Mouse (Mus musculus) embryo, embryonic 10.5 days (tissue): Measurements from ENCODE around the gene Sox30.

Source experiments
- DNase-seq: peaks from one replicate; pipeline ENCODE4 v3.0.0-alpha.2; 2015; ENCODE audit warnings: low spot score

The Sox30 gene

DNA sequence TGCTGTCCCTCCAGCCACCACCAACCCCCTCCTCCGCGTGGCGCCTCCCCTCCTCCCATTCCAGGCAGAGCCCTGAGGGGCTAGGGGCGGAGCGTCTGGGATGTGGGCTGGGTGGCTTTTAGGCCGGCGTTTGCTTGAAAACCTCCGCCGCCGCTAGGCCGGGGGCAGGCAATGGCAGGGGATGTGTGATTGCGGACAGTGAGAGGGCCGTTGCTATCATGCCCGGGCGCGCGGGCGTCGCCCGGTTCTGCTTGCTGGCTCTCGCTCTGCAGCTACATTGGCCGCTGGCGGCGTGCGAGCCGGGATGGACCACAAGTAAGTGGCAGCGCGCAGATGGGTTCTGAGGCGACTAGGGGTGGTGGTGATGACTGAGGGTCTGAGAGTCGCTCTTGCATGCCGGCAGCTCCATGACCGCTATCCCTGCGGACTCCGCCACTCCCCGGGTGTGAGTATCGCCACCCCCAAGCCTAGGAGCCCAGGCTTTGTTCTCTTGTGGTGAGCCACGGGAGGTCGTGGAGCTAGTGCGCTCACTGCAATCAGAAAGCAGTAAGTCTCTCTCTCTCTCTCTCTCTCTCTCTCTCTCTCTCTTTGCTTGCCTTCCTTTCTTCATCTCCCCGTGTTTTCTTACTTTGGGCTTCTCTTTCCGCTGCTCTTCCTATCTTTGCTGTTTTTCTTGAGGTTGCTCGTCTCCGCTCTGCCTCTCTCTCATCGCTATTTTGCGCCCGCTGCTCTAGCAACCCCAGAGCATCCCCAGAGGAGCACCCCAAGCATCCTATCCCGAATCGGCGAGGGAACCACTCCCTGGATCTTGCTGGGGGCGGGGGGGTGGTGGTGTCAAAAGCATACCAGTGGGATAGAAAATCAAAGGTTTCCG lies 76.0 kb downstream of the Sox30 start, which contains the start of gene Adam19:
Gene Adam19, plus strand, starts transcription at position 97 of the 874 bp plus-strand sequence.
- peak; percentile 90 for DNase-seq

DNA sequence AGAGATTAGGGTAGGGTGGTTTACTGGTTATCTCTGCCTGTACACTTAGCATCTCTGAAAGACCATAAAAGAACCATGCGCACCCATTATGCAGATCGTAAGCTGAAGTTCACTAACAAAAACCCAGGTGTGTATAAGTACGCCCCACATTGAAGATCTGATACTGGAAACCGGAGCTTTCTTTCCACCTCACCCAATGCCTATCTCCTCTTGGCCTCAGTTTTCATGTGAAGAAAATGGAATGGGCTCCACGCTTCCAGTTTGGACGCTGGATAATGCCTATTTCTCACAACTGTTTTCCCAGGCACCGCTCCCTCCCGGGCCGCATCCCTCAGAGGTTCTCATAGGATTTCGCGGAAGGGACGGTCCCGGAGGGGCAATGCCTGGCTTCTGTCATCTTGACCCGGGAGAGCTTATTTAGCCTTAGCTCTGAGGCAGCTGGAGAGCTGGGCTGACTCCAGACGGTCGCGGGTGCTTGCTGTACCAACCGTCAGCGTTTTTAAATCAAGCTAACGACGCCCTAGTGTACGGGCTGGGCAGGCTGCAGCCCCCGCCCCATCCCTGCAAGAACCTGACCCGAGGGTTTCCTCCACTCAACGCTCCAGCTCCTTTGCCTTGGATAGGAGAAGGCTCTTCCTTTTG lies 76.8 kb downstream of the Sox30 start:
- DNase-seq = peak; percentile 56

- no peak for DNase-seq
Observed at GRCm38 (mm10) chr11:46058011-46058410, 77.9 kb downstream of the Sox30 start.

DNA sequence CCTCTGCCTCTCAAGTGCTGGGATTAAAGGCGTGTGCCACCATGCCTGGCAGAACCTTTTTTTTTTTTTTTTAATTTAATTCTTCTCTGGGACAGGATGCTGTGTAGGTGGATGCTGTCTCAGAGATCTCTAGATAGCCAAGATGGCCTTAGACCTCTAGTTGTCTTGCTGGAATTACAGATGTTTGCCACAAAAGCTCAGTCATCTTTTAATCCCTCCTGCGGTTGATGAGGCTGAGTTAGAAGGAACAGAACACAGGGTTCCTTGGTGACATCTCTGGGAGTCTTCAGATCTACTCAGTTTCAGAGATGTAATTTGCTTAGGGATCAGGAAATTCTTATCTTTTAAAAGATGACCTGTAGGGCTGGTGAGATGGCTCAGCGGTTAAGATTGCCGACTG lies 78.8 kb downstream of the Sox30 start:
- no peak for DNase-seq

GRCm38 (mm10) chr11:46059887-46060650 lies 80.0 kb downstream of the Sox30 start:
- DNase-seq = no peak

DNA sequence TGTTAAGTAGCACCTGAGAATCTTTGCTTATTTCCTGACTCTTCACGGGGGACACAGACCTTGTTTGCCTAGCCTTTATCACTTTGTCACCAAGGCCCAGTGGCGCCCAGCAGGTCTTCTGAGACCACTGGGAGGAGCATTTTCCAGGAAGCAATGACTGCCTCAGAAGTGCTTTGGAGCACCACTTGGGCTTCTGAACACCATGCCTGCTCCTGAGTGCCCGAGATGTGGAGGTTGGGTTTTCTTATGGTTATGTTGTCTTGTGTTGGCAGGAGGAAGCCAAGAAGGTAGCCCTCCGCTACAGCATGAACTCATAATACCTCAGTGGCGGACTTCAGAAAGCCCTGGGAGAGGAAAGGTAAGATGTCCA lies 80.5 kb downstream of the Sox30 start:
- DNase-seq = no peak

- no peak for DNase-seq
Observed at GRCm38 (mm10) chr11:46061776-46062445, 81.8 kb downstream of the Sox30 start.

DNA sequence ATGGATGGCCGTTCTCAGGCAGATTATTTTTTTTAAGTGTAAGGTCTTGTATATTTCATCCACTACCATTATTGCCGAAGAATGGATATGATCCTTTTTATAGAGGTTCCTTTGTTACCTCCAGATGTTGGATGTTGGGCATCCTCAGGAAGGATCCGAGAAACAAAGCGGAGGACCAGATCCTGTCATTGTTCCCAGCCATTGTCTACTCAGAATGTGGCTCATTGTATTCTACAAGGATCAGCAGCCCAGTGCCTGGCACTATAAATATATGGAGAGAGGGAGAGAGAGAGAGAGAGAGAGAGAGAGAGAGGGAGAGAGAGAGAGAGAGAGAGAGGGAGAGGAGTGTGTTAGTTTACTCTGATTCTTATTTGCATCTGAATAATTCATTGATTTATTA lies 82.5 kb downstream of the Sox30 start:
- DNase-seq = no peak

DNA sequence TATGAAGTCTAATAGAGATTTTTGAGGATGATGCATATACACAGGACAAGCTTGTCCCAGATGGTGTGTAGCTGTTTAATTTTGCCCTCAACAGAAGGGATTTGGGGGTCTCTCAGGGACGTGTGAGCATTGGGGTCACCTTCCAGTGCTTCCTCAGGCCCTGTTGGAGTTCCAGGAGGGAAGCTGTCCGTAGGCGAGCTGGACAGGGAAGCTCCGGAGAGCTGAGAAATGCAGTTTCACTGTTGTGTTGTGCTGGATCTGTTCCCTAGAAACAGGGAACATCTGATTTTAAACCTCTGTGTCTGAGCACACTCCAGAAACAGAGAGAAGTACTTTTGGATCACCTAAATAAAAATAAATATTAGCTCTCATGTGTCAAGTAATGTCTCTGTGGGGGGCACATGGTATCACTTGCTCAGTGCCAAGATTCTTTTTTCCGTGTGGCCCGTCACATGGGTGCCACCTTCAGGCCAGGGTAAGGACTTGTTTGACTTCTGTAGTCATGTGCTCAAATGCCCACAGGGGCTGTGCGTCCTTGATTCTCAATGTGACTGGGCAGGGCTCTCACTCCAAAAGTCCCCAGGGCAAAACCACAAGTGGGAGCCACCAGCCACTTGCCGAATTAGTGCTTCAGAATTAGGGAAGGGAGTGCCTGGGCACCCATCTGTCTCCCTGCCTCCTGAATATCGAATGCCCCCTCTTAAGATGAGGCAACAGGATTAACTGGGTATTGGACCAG lies 83.1 kb downstream of the Sox30 start:
- DNase-seq = no peak

GRCm38 (mm10) chr11:46064767-46065166 lies 84.7 kb downstream of the Sox30 start:
- DNase-seq = no peak

- peak; percentile 51 for DNase-seq
Observed at GRCm38 (mm10) chr11:46065201-46066011, 85.3 kb downstream of the Sox30 start.
